Mouse (Mus musculus): ENCODE measurements around the gene Emc8.

The Emc8 gene

GRCm38 (mm10) chr8:120668374-120668905 is at the start of gene Emc8:
Emc8 (minus strand) TSS chr8:120668573.
- in situ Hi-C loops (cut with MboI), result no loop called here

- in situ Hi-C loops (cut with MboI), result no loop called here
These were observed 47.8 kb upstream of the Emc8 start for GRCm38 (mm10) chr8:120715996-120716680.

GRCm38 (mm10) chr8:120715200-120715599 is 46.8 kb upstream of the Emc8 start:
- in situ Hi-C loops (cut with MboI), result no loop called here

DNA sequence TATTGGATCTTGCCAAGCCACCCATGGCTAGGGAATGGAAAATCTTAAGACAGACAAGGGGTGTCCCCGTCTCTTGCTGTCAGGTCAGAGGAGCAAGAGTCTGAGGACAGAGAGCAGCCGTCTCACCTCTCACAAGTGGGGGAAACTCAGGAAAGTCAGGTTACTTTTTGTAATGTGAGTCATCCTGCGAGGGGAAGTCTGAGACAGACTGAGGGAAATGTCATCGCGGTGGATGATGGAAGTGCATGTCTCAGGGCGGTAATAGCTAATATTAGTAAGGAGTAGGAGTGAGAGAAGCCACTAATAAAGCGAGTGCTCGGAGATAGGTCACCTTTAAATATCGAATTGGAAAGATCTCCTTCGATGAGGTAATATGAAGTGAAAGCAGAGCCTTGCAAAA is 40.8 kb upstream of the Emc8 start:
- in situ Hi-C loops (cut with MboI), result no loop called here

DNA sequence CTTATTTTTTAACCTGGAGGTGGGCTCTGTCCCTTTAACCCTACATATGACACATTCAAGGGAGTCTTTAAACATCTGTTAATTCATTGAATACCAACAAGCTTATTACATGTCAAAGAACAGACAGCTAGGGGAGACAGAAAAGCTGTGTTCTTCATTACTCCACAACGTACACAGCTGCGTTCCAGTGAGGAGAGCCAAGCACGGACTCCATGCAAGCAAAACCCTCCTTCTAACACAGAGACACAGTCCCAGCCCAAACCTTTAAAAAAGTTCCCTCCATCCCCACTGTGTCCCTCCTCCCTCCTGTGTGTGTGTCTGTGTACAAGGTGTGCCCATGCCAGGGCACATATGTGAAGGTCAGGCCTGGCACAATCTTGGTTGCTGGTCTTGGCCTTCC is 37.8 kb upstream of the Emc8 start:
- in situ Hi-C loops (cut with MboI), result no loop called here

DNA sequence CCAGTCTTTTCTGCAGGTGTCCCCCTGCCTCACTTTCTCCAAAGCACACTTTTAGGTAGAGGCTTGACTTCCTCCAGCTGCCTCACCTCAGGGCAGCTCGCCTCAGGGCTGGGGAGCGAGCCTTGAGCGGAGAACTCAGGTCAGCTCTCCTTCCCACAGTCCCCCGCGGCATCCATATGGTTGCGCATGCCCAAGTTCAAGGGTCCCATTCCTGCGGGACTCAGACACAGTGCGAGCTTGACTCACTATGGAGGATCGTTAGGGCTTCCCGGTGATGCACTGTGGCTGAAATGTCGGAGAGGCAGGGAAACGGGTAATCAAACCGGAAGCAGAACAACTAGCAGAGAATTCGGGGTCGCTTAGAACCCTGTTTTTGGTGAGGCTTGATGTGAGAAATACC is 36.8 kb upstream of the Emc8 start:
- in situ Hi-C loops (cut with MboI), result no loop called here

- in situ Hi-C loops (cut with MboI), result loop anchor here (5.0 kb wide), 1 partner anchor 48 kb away; no protein-coding TSS in a partner anchor
These were observed 35.8 kb upstream of the Emc8 start for GRCm38 (mm10) chr8:120704203-120704602.

GRCm38 (mm10) chr8:120701758-120702465 is 33.5 kb upstream of the Emc8 start:
- in situ Hi-C loops (cut with MboI), result loop anchor here (5.0 kb wide), 1 partner anchor 50 kb away; no protein-coding TSS in a partner anchor

DNA sequence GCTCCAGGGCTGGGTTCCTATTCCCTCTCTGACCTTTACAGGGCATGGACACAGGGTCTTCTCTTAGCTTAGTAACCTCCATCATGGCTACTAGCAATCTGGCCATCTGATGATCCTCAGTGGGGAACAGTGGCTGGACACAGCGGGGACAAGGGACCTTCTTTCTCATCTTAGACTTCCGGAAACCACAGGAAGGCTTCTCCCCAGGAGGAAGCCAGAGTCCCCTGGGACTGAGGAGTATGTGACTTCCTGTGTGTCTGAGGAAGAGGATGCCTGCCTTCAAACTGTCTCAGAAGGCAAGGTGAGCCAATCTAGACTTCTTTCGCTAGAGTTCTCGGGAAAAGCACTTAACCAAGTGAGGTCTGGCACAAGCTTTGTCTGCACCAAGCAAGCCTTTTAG is 31.7 kb upstream of the Emc8 start:
- in situ Hi-C loops (cut with MboI), result loop anchor here (5.0 kb wide), 1 partner anchor 52 kb away; no protein-coding TSS in a partner anchor

GRCm38 (mm10) chr8:120699565-120699964 is 31.2 kb upstream of the Emc8 start:
- in situ Hi-C loops (cut with MboI), result no loop called here

GRCm38 (mm10) chr8:120699079-120699478 is 30.7 kb upstream of the Emc8 start:
- in situ Hi-C loops (cut with MboI), result no loop called here

DNA sequence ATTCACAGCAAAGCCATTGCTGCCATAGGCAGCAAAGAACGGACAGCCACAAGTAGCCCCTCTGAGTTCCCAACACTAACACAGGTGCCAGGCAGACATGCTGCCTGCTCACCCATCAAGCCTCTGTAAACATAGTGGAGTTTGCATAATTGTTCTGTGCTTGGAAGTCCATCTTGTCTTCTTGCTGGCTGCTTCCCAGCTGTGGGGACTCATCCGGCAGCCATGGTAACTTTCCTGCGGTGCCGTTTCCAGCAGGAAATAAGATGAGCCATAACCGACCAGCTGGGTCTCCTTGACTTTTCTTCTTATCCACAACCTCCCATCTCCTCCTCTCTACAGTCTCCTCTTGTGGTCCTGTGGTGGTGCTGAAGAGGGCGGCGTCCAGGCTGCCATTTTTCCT is 30.1 kb upstream of the Emc8 start:
- in situ Hi-C loops (cut with MboI), result no loop called here

DNA sequence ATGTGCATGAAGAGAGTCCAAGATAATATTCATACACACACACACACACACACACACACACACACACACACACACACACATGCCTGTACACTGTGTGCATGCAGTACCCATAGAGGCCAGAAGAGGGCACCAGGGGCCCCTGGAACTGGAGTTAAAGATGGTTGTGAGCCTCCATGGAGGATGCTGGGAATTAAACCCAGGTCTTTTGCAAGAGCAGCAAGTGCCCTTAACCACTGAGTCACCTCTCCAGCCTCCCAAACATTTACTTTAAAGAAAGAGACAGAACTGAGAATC is 29.6 kb upstream of the Emc8 start:
- in situ Hi-C loops (cut with MboI), result no loop called here

GRCm38 (mm10) chr8:120697154-120697978 is 29.0 kb upstream of the Emc8 start:
- in situ Hi-C loops (cut with MboI), result no loop called here

- in situ Hi-C loops (cut with MboI), result no loop called here
These were observed 28.2 kb upstream of the Emc8 start for GRCm38 (mm10) chr8:120696401-120697153.

- in situ Hi-C loops (cut with MboI), result no loop called here
These were observed 25.6 kb upstream of the Emc8 start for GRCm38 (mm10) chr8:120693861-120694493.

GRCm38 (mm10) chr8:120692934-120693333 is 24.6 kb upstream of the Emc8 start:
- in situ Hi-C loops (cut with MboI), result no loop called here

DNA sequence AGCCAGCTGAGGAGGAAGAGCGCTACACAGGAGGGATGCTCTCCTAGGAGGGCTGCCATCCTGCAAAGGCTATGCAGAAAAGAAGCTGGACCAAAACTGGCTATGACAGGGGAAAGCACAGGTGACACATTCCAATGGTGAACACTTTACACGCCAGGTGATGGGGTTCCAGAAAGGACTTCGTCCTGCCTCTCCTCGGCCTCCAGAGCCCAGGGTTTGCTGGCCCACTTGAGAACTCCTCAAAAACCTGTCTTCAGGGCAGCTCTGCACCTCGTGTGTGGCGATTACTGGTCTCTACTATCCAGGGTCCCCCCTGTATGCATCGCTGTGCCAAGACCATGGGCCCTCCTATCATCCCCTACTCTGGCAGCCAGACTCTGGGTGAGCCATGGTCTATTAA is 20.1 kb upstream of the Emc8 start:
- in situ Hi-C loops (cut with MboI), result no loop called here

GRCm38 (mm10) chr8:120687786-120688185 is 19.4 kb upstream of the Emc8 start:
- in situ Hi-C loops (cut with MboI), result no loop called here

GRCm38 (mm10) chr8:120686576-120686975 is 18.2 kb upstream of the Emc8 start:
- in situ Hi-C loops (cut with MboI), result no loop called here

DNA sequence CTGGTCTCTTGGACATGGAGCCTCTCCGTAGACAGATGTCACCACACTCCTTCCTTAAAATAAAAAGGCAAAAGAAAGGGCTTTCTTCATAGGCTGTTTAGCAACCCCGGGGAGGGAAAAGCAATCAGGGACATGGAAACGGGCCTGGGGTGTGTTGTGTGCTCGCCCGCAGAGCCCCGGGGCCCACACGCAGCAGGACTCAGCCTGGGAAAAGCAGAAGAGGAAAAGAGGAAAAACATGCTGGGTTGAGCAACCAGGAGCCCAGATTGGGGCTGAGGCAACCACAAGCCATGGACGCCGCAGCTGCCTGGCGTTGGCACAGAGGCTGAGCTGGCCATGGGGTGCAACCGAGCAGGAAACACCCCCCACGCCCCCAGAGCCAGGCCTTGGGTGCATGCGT is 17.7 kb upstream of the Emc8 start:
- in situ Hi-C loops (cut with MboI), result no loop called here
